Mouse (Mus musculus) E14TG2a.4 (cell line): ENCODE results near the gene Tpte.

ENCODE experiments used
- CTCF ChIP-seq: conservative IDR thresholded peaks from 2 replicates; pipeline ENCODE4 v1.5.1; 2014; ENCODE audit warnings: low read length
- NANOG ChIP-seq: IDR thresholded peaks from 2 replicates; pipeline ENCODE4 v1.6.1; 2014; ENCODE audit warnings: borderline replicate concordance, low read length, mixed read lengths
- POU5F1 ChIP-seq: IDR thresholded peaks from 2 replicates; pipeline ENCODE4 v1.6.1; 2014; ENCODE audit warnings: low read length, borderline replicate concordance

GRCm38 (mm10) chr8:22411971-22412370, 128.7 kb downstream of the Tpte start:
- TF ChIP-seq CTCF (no peak), NANOG (no peak), POU5F1 (no peak)
